Mouse (Mus musculus): ENCODE results near the gene Zfp1.

Zfp1 gene

GRCm38 (mm10) chr8:111662473-111662872 lies 19.3 kb downstream of the Zfp1 start:
- Histone ChIP-seq H3K27me3 (ENCODE audit: insufficient read depth, low read length) (no peaks in the 10 kb centered on the region), H3K4me3 (replicated peaks; ENCODE audit: low read length) (no peak overlapping the region), H3K9me3 (ENCODE audit: low read length) (no peaks in the 10 kb centered on the region), H3K36me3 (ENCODE audit: insufficient read depth, low read length) (peaks cover 59% of the 10 kb centered on the region), H3K4me1 (replicated peaks; ENCODE audit: low read depth, low read length) (peaks cover 19% of the 10 kb centered on the region)
- peak; percentile 81 for TF ChIP-seq CTCF (conservative IDR thresholded peaks at IDR 0.05; ENCODE audit: low read length)
- TF ChIP-seq NANOG (IDR thresholded peaks at IDR 0.05; ENCODE audit: borderline replicate concordance, low read length): no peak

- peaks cover 68% of the 10 kb centered on the region for H3K36me3 ChIP-seq (ENCODE audit: insufficient read depth, low read length)
- TF ChIP-seq POU5F1 (IDR thresholded peaks at IDR 0.05; ENCODE audit: borderline replicate concordance, low read length) (no peak), NANOG (IDR thresholded peaks at IDR 0.05; ENCODE audit: borderline replicate concordance, low read length) (no peak), CTCF (conservative IDR thresholded peaks at IDR 0.05; ENCODE audit: low read length) (no peak)
- no peak overlapping the region for H3K4me3 ChIP-seq (replicated peaks; ENCODE audit: low read length)
- peaks cover 13% of the 10 kb centered on the region for H3K4me1 ChIP-seq (replicated peaks; ENCODE audit: low read depth, low read length)
- no peaks in the 10 kb centered on the region for H3K27me3 ChIP-seq (ENCODE audit: insufficient read depth, low read length)
- no peaks in the 10 kb centered on the region for H3K9me3 ChIP-seq (ENCODE audit: low read length)
Observed at GRCm38 (mm10) chr8:111666751-111667150, 23.6 kb downstream of the Zfp1 start.

- Histone ChIP-seq H3K4me3 (replicated peaks; ENCODE audit: low read length) (no peak overlapping the region), H3K9me3 (ENCODE audit: low read length) (peaks cover 9% of the 10 kb centered on the region), H3K36me3 (ENCODE audit: insufficient read depth, low read length) (peaks cover 13% of the 10 kb centered on the region), H3K27me3 (ENCODE audit: insufficient read depth, low read length) (no peaks in the 10 kb centered on the region), H3K4me1 (replicated peaks; ENCODE audit: low read depth, low read length) (peaks cover 9% of the 10 kb centered on the region)
- TF ChIP-seq NANOG (IDR thresholded peaks at IDR 0.05; ENCODE audit: borderline replicate concordance, low read length): no peak
- TF ChIP-seq CTCF (conservative IDR thresholded peaks at IDR 0.05; ENCODE audit: low read length): peak; percentile 85
Observed at GRCm38 (mm10) chr8:111676237-111676636, 33.0 kb downstream of the Zfp1 start.

- Histone ChIP-seq H3K4me3 (replicated peaks; ENCODE audit: low read length) (no peak overlapping the region), H3K27me3 (ENCODE audit: insufficient read depth, low read length) (no peaks in the 10 kb centered on the region), H3K36me3 (ENCODE audit: insufficient read depth, low read length) (no peaks in the 10 kb centered on the region), H3K4me1 (replicated peaks; ENCODE audit: low read depth, low read length) (peaks cover 16% of the 10 kb centered on the region), H3K9me3 (ENCODE audit: low read length) (peaks cover 9% of the 10 kb centered on the region)
- TF ChIP-seq CTCF (conservative IDR thresholded peaks at IDR 0.05; ENCODE audit: low read length) (peak; percentile 50), NANOG (IDR thresholded peaks at IDR 0.05; ENCODE audit: borderline replicate concordance, low read length) (no peak)
Observed at GRCm38 (mm10) chr8:111678111-111678510, 34.9 kb downstream of the Zfp1 start.

GRCm38 (mm10) chr8:111678848-111679247 lies 35.6 kb downstream of the Zfp1 start:
- peaks cover 16% of the 10 kb centered on the region for H3K4me1 ChIP-seq (replicated peaks; ENCODE audit: low read depth, low read length)
- H3K36me3 ChIP-seq (ENCODE audit: insufficient read depth, low read length): no peaks in the 10 kb centered on the region
- no peak overlapping the region for H3K4me3 ChIP-seq (replicated peaks; ENCODE audit: low read length)
- peaks cover 9% of the 10 kb centered on the region for H3K9me3 ChIP-seq (ENCODE audit: low read length)
- no peaks in the 10 kb centered on the region for H3K27me3 ChIP-seq (ENCODE audit: insufficient read depth, low read length)
- TF ChIP-seq NANOG (IDR thresholded peaks at IDR 0.05; ENCODE audit: borderline replicate concordance, low read length) (no peak), CTCF (conservative IDR thresholded peaks at IDR 0.05; ENCODE audit: low read length) (no peak), POU5F1 (IDR thresholded peaks at IDR 0.05; ENCODE audit: borderline replicate concordance, low read length) (no peak)

GRCm38 (mm10) chr8:111680423-111681028 lies 37.3 kb downstream of the Zfp1 start:
- H3K27me3 ChIP-seq (ENCODE audit: insufficient read depth, low read length): no peaks in the 10 kb centered on the region
- H3K4me3 ChIP-seq (replicated peaks; ENCODE audit: low read length): peak overlapping the region; percentile 78
- H3K4me1 ChIP-seq (replicated peaks; ENCODE audit: low read depth, low read length): peaks cover 16% of the 10 kb centered on the region
- no peaks in the 10 kb centered on the region for H3K36me3 ChIP-seq (ENCODE audit: insufficient read depth, low read length)
- TF ChIP-seq NANOG (IDR thresholded peaks at IDR 0.05; ENCODE audit: borderline replicate concordance, low read length) (no peak), CTCF (conservative IDR thresholded peaks at IDR 0.05; ENCODE audit: low read length) (peak; percentile 58)
- peaks cover 9% of the 10 kb centered on the region for H3K9me3 ChIP-seq (ENCODE audit: low read length)

- Histone ChIP-seq H3K4me3 (replicated peaks; ENCODE audit: low read length) (no peak overlapping the region), H3K36me3 (ENCODE audit: insufficient read depth, low read length) (no peaks in the 10 kb centered on the region), H3K27me3 (ENCODE audit: insufficient read depth, low read length) (no peaks in the 10 kb centered on the region), H3K4me1 (replicated peaks; ENCODE audit: low read depth, low read length) (peaks cover 16% of the 10 kb centered on the region; the same call in 1 of the 2 replicates), H3K9me3 (ENCODE audit: low read length) (peaks cover 13% of the 10 kb centered on the region)
- TF ChIP-seq CTCF (conservative IDR thresholded peaks at IDR 0.05; ENCODE audit: low read length) (no peak), POU5F1 (IDR thresholded peaks at IDR 0.05; ENCODE audit: borderline replicate concordance, low read length) (no peak), NANOG (IDR thresholded peaks at IDR 0.05; ENCODE audit: borderline replicate concordance, low read length) (no peak)
Observed at GRCm38 (mm10) chr8:111681153-111681552, 38.0 kb downstream of the Zfp1 start.

- H3K4me3 ChIP-seq (replicated peaks; ENCODE audit: low read length): no peak overlapping the region
- H3K36me3 ChIP-seq (ENCODE audit: insufficient read depth, low read length): no peaks in the 10 kb centered on the region
- no peaks in the 10 kb centered on the region for H3K27me3 ChIP-seq (ENCODE audit: insufficient read depth, low read length)
- TF ChIP-seq NANOG (IDR thresholded peaks at IDR 0.05; ENCODE audit: borderline replicate concordance, low read length) (no peak), CTCF (conservative IDR thresholded peaks at IDR 0.05; ENCODE audit: low read length) (no peak), POU5F1 (IDR thresholded peaks at IDR 0.05; ENCODE audit: borderline replicate concordance, low read length) (no peak)
- peaks cover 25% of the 10 kb centered on the region for H3K4me1 ChIP-seq (replicated peaks; ENCODE audit: low read depth, low read length)
- peaks cover 12% of the 10 kb centered on the region for H3K9me3 ChIP-seq (ENCODE audit: low read length)
Observed at GRCm38 (mm10) chr8:111682521-111682920, 39.3 kb downstream of the Zfp1 start.

- Histone ChIP-seq H3K9me3 (ENCODE audit: low read length) (peaks cover 12% of the 10 kb centered on the region), H3K4me1 (replicated peaks; ENCODE audit: low read depth, low read length) (peaks cover 17% of the 10 kb centered on the region), H3K27me3 (ENCODE audit: insufficient read depth, low read length) (no peaks in the 10 kb centered on the region), H3K36me3 (ENCODE audit: insufficient read depth, low read length) (no peaks in the 10 kb centered on the region), H3K4me3 (replicated peaks; ENCODE audit: low read length) (peak overlapping the region; percentile 53)
- TF ChIP-seq POU5F1 (IDR thresholded peaks at IDR 0.05; ENCODE audit: borderline replicate concordance, low read length) (no peak), NANOG (IDR thresholded peaks at IDR 0.05; ENCODE audit: borderline replicate concordance, low read length) (no peak), CTCF (conservative IDR thresholded peaks at IDR 0.05; ENCODE audit: low read length) (no peak)
Observed at GRCm38 (mm10) chr8:111686881-111687280, 43.7 kb downstream of the Zfp1 start.

All from E14TG2a.4 (cell line).